Mouse (Mus musculus): ENCODE results near the gene Alkbh4. TPM values are rescaled to one million over a fixed set of nuclear protein-coding genes. Genes with fewer than 3 reads are reported as not detected.
A peak's percentile ranks its signal among the peaks of the same experiment; 100 is the strongest.

The Alkbh4 gene
- 16.5 and 17.1 TPM in 2 replicates for polyA plus RNA-seq (2015; fragmentation: Nextera tagmentation; extraction: Ambion mirVana)

DNA sequence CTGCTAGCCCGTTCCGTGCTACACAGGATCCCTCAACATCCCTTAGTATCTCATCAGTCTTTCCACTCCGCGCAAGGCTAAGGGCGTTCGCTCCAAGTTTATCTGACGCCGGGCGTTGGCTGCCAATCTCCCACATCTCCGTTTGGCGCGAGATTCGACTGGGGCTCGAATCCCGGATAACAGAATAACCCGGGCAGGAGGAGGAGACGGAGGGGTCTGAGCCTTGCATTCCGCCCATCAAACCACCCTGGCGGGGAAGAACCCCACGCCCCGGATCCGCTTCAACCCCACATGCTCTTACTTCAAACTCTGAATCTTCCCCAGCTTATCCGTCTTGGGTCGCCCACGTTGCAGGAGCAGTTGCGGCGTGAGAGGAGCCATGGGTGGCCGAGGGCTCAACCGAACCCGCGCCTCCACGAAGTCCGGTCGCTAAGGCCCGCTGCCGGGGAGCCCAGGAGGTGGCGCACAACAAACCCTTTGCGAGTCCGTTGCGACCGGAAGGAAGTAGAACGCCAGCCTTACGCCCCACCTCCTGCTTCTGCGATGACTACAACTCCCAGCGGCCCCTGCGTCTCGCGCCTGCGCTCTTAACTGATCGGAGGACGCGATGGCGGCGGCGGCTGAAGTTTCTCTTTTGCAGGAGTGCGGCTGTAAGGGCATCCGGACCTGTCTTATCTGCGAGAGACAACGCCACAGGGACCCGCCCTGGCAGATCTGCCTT is at the start of gene Alkbh4, which contains the start of gene Lrwd1:
TSS of gene Alkbh4 (plus strand) at position 576 of the 721 bp plus-strand sequence.
TSS of gene Lrwd1 (minus strand) at position 504 of the 721 bp plus-strand sequence.
- Histone ChIP-seq H3K9ac (peak within 1 kb of the TSS; percentile 80), H3K36me3 (peaks cover 28% of the 10 kb centered on the region), H3K27me3 (replicated peaks) (no peaks in the 10 kb centered on the region), H3K4me3 (replicated peaks) (peak within 1 kb of the TSS; percentile 80), H3K9me3 (no peaks in the 10 kb centered on the region), H3K27ac (peak within 1 kb of the TSS; percentile 61), H3K4me1 (peaks cover 13% of the 10 kb centered on the region; the same call in 1 of the 2 replicates), H3K4me2 (peak within 1 kb of the TSS; percentile 69)
- peak; percentile 95 for ATAC-seq (ENCODE audit: insufficient read depth, low FRiP score, low read depth)
- under 1% methylated on average over 60 of the region's 60 CpGs for WGBS

DNA sequence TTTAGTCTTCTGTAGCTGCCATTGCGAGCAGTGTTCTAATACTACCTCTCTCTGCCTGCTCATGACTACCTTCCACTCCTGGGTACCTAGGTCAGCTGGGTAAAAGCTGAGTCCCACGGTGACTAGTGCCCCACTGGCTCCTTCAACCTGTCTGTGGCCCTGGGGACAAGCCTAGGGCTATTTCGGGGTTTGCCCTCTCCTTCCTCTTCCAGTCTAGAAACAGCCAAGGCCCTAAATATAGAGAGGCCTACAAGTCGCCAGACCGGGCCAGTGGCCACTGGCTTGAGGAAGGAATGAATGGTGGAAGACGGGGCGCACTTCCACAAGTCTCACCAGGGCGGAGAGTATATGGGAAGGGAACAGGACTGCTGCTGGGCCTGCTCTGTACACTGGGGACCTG is 49.7 kb upstream of the Alkbh4 start:
- Histone ChIP-seq H3K9ac (no peak overlapping the region), H3K27me3 (replicated peaks) (no peaks in the 10 kb centered on the region), H3K27ac (no peak overlapping the region), H3K9me3 (no peaks in the 10 kb centered on the region), H3K4me2 (no peak overlapping the region), H3K4me1 (peaks cover 15% of the 10 kb centered on the region), H3K36me3 (no peaks in the 10 kb centered on the region), H3K4me3 (replicated peaks) (no peak overlapping the region)
- ATAC-seq (ENCODE audit: insufficient read depth, low FRiP score, low read depth) = no peak
- WGBS = 91% methylated on average over 8 of the region's 8 CpGs

DNA sequence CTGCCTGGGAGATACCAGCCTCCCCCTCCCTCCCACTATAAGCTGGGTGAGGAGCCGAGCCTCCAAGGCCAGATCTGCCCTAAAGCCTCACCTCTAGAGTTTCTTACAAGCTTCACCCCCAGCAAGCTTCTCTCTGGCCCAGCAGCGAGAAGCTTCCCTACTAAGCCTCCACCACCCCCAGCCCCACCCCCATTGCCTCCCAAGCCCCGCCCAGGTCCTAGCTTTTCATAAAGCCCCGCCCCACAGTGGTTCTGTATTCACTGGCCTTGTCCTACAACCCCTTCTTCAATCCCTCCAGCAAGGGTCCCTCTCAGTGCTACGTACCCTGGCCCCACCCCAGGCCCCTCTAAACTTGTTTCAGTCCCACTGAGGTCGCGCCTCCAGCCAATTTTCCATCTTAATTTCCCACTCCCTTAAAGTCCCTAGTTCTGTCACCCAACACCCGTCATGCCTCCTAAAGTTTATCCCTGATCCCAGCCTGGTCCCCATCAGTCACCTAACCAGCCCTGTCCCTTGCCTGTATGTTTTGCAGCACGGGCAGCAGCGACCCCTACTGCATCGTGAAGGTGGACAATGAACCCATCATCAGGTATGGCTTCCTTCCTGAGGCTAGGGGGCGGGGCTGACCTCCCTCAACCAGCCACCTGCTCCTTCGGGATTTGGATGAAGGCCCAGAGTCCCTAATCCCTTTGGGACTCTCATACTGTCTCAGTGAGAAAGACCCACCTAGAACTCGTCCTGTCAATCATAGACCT is 46.9 kb upstream of the Alkbh4 start:
- Histone ChIP-seq H3K4me2 (no peak overlapping the region), H3K4me1 (peaks cover 15% of the 10 kb centered on the region), H3K4me3 (replicated peaks) (no peak overlapping the region), H3K27me3 (replicated peaks) (no peaks in the 10 kb centered on the region), H3K27ac (no peak overlapping the region), H3K9ac (no peak overlapping the region), H3K9me3 (no peaks in the 10 kb centered on the region), H3K36me3 (no peaks in the 10 kb centered on the region)
- ATAC-seq (ENCODE audit: insufficient read depth, low FRiP score, low read depth) = no peak
- 21% methylated on average over 14 of the region's 14 CpGs for WGBS

DNA sequence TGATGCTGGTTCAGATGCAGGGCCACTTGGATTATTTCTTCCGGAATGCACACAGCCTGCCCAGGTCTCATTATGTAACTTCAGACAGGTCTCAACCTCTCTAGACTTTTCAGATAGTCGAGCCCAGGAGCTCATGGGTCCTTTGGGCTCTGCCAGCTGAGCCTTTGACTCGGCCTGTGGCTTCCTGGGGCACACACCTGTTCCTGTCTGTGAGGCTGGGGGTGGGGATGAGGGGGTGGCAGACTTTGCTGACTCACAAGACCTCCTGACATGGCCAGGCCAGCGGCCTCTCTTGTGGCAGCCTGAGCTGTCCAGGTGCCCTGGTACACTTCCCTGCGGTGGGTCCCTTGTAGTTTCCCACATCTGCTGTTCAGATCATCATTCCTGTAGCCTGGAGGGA is 44.0 kb upstream of the Alkbh4 start:
- Histone ChIP-seq H3K27ac (no peak overlapping the region), H3K9ac (no peak overlapping the region), H3K27me3 (replicated peaks) (no peaks in the 10 kb centered on the region), H3K36me3 (no peaks in the 10 kb centered on the region), H3K4me2 (no peak overlapping the region), H3K4me1 (no peaks in the 10 kb centered on the region), H3K4me3 (replicated peaks) (no peak overlapping the region), H3K9me3 (no peaks in the 10 kb centered on the region)
- ATAC-seq (ENCODE audit: insufficient read depth, low FRiP score, low read depth) = no peak
- 66% methylated on average over 5 of the region's 5 CpGs for WGBS

DNA sequence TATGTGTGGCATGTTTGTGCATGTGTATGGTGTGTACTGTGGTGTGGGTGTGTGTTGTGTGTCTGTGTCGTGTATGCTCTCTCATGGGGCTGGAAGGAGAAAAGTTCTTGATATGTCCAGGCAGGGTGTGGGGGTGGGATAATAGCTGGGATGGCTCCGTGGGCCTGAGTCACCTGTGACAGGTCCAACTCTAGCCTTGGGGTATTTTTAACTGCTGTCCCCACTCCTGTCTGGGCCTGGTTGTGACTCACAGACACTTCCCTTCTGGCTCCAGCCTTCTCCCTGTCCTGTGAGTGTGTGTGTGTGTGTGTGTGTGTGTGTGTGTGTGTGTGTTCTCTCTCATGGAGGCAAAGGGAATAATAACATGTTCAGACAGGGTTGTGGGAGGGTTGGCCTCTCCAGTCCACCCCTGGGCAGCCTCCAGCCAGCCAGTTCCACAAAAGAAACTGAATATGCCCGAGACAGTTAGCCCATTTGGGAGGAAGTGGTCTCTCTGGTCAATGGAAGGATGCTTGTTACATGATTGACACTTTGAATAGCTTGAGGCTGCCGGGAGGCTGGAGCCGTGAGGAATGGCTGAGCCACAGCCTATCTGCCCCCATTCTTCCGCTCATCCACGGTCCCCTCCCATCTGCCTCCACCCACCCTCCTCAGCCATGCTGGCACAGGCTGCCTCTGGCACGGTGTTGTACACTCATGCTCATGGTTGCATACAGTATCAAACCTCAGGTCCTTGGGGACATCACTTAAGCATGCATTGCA is 41.5 kb upstream of the Alkbh4 start:
- H3K27ac ChIP-seq = no peak overlapping the region
- 71% methylated on average over 8 of the region's 8 CpGs for WGBS
- H3K9ac ChIP-seq = no peak overlapping the region
- H3K36me3 ChIP-seq = no peaks in the 10 kb centered on the region
- no peak overlapping the region for H3K4me2 ChIP-seq
- H3K27me3 ChIP-seq (replicated peaks) = no peaks in the 10 kb centered on the region
- no peaks in the 10 kb centered on the region for H3K4me1 ChIP-seq
- no peaks in the 10 kb centered on the region for H3K9me3 ChIP-seq
- ATAC-seq (ENCODE audit: insufficient read depth, low FRiP score, low read depth) = no peak
- no peak overlapping the region for H3K4me3 ChIP-seq (replicated peaks)

DNA sequence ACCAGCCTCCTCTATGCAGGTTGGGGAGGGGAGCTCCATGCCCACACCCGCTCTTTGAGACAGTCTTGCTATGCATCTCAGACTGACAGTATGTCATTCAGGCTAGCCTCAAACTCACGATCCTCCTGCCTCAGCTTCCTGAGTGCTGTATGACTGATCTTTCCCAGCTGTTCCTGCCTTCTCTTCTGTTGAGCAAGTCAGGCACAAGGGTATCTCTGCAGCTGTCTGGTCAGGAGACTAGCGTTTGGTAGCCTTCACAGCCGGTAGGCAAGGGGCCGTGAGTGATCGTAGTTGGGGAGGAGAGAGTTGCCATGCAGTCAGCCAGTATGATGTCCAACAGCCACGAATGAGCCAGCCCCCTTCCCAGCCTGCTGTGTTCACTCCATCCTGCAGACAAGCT is 40.9 kb upstream of the Alkbh4 start:
- no peaks in the 10 kb centered on the region for H3K9me3 ChIP-seq

DNA sequence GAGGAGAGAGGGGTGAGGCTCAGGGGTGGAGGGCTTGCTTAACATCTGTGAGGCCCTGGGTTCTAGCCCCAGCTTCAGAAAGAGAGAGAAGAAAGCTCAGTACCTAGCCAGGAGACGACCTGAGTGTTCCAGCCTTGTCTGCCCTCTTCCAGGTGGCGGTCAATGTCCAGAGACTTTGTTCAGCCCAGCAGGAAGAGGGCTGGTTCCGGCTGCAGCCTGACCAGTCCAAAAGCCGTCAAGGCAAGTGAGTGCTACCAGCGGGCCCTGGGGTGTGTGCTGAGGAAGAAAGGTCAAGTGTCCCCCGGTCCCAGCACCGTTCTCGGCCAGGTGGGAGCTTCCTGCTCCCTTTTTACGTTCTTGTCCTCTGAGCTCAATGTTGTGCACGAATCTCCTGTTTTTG is 37.4 kb upstream of the Alkbh4 start:
- ATAC-seq (ENCODE audit: insufficient read depth, low FRiP score, low read depth) = no peak
- no peak overlapping the region for H3K4me2 ChIP-seq
- WGBS = 76% methylated on average over 10 of the region's 10 CpGs
- no peak overlapping the region for H3K4me3 ChIP-seq (replicated peaks)
- H3K36me3 ChIP-seq = no peaks in the 10 kb centered on the region
- no peak overlapping the region for H3K9ac ChIP-seq
- H3K9me3 ChIP-seq = no peaks in the 10 kb centered on the region
- no peak overlapping the region for H3K27ac ChIP-seq
- H3K4me1 ChIP-seq = peaks cover 5% of the 10 kb centered on the region
- no peaks in the 10 kb centered on the region for H3K27me3 ChIP-seq (replicated peaks)

More for the DNA sequence above, 40.9 kb upstream of the Alkbh4 start:
- no peaks in the 10 kb centered on the region for H3K27me3 ChIP-seq (replicated peaks)
- no peaks in the 10 kb centered on the region for H3K36me3 ChIP-seq
- 68% methylated on average over 7 of the region's 7 CpGs for WGBS
- H3K4me2 ChIP-seq = no peak overlapping the region
- H3K4me3 ChIP-seq (replicated peaks) = no peak overlapping the region
- no peak overlapping the region for H3K9ac ChIP-seq
- H3K4me1 ChIP-seq = no peaks in the 10 kb centered on the region
- no peak overlapping the region for H3K27ac ChIP-seq
- ATAC-seq (ENCODE audit: insufficient read depth, low FRiP score, low read depth) = no peak

DNA sequence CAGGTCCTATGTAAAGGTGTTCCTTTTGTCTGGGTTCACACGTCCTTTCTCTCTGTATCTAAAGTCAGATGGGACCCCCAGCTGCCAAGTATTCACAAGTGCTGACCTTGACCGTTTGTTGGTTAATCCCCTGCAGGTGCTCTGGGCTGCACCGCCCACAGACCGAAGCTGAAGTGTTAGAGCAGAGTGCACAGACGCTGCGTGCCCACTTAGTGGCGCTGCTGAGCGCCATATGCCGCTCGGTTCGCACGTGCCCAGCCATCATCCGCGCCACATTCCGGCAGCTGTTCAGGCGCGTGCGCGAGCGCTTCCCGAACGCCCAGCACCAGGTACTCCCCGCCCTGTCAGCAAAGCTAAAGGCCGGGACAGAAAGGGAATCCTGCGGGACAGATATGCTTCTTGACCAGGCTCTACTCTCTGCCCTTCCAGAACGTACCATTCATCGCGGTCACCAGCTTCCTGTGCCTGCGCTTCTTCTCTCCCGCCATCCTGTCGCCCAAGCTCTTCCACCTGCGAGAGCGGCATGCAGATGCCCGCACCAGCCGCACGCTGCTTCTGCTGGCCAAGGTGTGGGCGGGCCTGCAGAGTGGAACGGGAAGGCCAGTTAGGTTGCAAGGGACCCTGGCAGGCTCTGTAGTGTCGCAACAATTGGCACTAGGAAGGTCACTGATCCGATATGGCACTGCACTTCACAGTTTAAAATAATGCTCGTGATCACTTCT is 33.7 kb upstream of the Alkbh4 start:
- H3K27me3 ChIP-seq (replicated peaks) = no peaks in the 10 kb centered on the region
- no peaks in the 10 kb centered on the region for H3K9me3 ChIP-seq
- H3K4me1 ChIP-seq = peaks cover 5% of the 10 kb centered on the region
- peak overlapping the region; percentile 72 for H3K4me2 ChIP-seq
- WGBS = 9% methylated on average over 41 of the region's 41 CpGs
- ATAC-seq (ENCODE audit: insufficient read depth, low FRiP score, low read depth) = peak; percentile 69
- no peaks in the 10 kb centered on the region for H3K36me3 ChIP-seq
- peak overlapping the region; percentile 34 for H3K4me3 ChIP-seq (replicated peaks)
- no peak overlapping the region for H3K27ac ChIP-seq
- no peak overlapping the region; the same call in 1 of the 2 replicates for H3K9ac ChIP-seq

DNA sequence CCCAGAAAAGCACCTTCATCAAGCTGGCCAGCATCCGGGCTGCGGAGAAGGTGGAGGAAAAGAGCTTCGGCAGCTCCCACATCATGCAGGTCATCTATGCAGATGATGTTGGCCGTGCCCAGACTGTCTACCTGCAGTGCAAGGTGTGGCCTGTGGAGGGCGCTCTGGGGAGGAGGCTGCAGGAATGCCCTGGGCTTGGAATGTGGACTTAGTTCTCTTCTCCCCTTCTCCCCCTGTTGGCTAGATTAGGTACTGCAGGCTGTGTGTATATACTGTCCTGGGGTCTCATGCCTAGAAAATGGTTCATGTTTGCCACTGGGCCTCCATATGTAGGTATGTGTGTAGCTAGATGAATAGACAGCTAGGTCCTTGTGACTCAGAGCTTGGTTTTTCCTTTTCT is 31.4 kb upstream of the Alkbh4 start:
- no peaks in the 10 kb centered on the region for H3K36me3 ChIP-seq
- no peak overlapping the region for H3K9ac ChIP-seq
- H3K4me2 ChIP-seq = no peak overlapping the region
- H3K4me1 ChIP-seq = peaks cover 5% of the 10 kb centered on the region
- ATAC-seq (ENCODE audit: insufficient read depth, low FRiP score, low read depth) = no peak
- H3K27ac ChIP-seq = no peak overlapping the region
- H3K9me3 ChIP-seq = no peaks in the 10 kb centered on the region
- no peaks in the 10 kb centered on the region for H3K27me3 ChIP-seq (replicated peaks)
- no peak overlapping the region for H3K4me3 ChIP-seq (replicated peaks)
- WGBS = 80% methylated on average over 5 of the region's 5 CpGs

DNA sequence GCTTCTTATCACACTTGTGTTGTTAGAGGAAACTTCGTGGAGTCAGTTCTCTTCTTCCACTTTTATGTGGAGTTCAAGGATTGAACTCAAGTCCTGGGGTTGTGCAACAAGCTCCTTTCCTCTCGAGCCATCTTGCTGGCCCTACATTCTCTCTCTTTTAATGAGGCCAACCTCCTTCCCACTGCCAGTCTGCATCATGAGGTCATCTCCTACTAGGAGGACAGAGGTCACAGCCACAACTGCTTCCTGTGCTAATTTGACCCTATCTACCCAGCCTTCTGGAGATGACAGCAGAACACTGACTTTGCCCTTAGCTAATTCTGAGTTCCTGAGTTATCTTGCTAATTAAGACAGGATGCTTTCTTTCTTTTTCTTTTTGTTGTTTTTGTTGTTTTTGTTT is 27.5 kb upstream of the Alkbh4 start:
- Histone ChIP-seq H3K4me1 (no peaks in the 10 kb centered on the region), H3K9ac (no peak overlapping the region), H3K4me3 (replicated peaks) (no peak overlapping the region), H3K27me3 (replicated peaks) (no peaks in the 10 kb centered on the region), H3K9me3 (no peaks in the 10 kb centered on the region), H3K4me2 (no peak overlapping the region), H3K27ac (no peak overlapping the region), H3K36me3 (no peaks in the 10 kb centered on the region)
- WGBS = 51% methylated on average over 2 of the region's 2 CpGs
- no peak for ATAC-seq (ENCODE audit: insufficient read depth, low FRiP score, low read depth)

DNA sequence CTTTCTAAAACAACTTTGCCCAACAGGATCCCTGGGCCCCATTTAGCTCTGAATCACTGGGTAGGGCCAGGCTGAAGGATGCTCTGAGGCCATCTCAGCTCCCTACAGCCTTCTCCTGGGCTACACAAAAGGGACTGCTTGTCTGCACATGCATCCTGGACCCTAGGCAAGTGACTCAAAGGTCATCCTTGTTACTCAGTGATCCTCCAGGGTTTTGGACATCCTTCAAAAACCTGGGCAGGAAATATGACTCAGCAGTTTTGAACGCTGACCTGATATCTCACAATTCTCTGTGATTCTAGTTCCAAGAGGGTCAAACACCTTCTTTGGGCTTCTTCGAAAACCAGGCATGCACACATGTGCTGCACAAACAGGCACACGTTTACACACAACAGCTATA is 26.9 kb upstream of the Alkbh4 start:
- H3K4me1 ChIP-seq = no peaks in the 10 kb centered on the region
- WGBS = 78% methylated on average over 3 of the region's 3 CpGs
- no peaks in the 10 kb centered on the region for H3K9me3 ChIP-seq
- no peak for ATAC-seq (ENCODE audit: insufficient read depth, low FRiP score, low read depth)
- no peaks in the 10 kb centered on the region for H3K36me3 ChIP-seq
- H3K27ac ChIP-seq = no peak overlapping the region
- no peak overlapping the region for H3K4me3 ChIP-seq (replicated peaks)
- no peaks in the 10 kb centered on the region for H3K27me3 ChIP-seq (replicated peaks)
- H3K4me2 ChIP-seq = no peak overlapping the region
- H3K9ac ChIP-seq = no peak overlapping the region
